Mouse (Mus musculus): ENCODE data around the gene Sgpl1.

DNA sequence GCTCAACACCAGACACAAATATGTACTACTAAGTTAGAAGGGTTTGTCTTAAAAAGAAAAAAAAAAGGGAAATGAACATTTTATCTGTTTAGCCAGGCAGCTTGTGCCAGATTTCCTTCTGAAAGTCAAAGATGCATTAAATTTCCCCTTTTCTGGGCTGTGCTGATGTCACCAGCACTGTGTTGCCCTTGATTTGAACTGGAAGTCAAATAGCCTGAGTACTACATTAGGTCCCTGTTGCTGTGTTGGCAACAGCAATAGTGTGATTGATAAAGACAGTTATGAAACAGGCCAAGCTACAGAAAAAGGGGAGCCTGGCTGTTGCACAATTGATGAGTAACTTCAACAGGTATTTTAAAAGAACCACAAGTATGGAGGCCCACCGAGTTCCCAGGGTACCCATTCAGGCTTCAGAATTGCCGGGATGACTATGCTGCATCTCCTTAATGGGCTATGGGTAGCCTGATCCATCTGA, 33.2 kb downstream of the Sgpl1 start:
- no peak for TF ChIP-seq CTCF (IDR thresholded peaks at IDR 0.05; ENCODE audit: low read depth)
- no peak for TF ChIP-seq EP300 (IDR thresholded peaks at IDR 0.05; ENCODE audit: low read depth)
